In the genomic region with DNA sequence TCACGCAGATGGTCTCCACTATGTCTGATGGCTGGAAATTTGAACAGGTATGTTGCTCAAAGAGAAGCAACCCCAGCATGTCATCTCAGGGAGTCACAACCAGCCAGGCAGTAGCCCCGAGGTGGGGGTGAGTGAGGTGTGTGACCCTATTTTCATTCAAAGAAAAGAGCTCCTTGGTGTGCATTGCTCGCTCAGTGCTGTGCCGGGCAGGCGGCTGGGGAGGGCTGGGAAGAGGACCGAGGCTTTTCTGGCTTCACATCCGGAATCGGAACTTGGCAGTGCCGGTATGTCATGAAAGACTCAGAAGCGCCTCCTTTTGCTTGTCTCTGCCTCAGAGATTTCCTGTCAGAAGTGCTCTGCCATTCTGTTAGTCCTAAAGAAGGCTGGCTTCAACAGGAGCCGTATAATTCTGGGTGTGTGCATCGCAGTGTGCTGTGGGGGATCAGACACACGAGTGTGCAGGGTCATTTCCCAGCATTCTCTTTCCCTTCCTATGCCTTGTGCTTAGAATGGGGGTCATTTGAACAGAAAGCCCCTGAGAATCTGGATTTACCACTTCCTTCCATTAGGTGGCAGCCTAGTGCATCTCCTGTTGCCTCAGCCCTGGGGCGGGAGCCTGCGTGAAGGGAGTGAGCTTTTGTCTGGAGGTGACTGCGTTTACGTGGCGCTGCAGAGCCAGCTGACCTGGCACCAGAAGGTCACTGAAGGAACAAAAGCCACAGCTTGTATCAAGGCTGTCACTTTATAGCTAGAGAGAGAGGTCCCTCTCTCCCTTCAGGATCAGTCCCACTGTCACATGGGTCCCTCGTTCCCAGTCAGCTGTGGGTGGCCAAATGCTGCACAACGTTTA, we compare ENCODE assay signal across 9 mouse cellular contexts. TPM values are rescaled to one million over a fixed set of nuclear protein-coding genes. Genes with fewer than 3 reads are reported as not detected.
DNase-seq lines count a peak whose midpoint lies in the region; ATAC-seq and TF ChIP-seq lines count a peak whose summit lies in the region.
"Had no signal": no experiment of that assay in that cellular context is flagged by ENCODE, and none has a peak within 500 bp of the region (broad histone marks: within the 10 kb centered on the region; RNA-seq: fewer than 3 reads in every experiment).

No protein-coding gene starts in this region.

- intact Hi-C loops in left cerebral cortex, postnatal 14 days (cut with DNase I) = loop anchor here (2.0 kb wide), 1 partner anchor 47 kb away; a partner anchor contains a TSS

- 0 out of 2 replicates have a peak, but pooled peaks cover 4% of the 10 kb centered on the region for H3K4me1 ChIP-seq in testis, adult 2 months (ENCODE audit: control insufficient read depth, insufficient read depth, low read length)
- H3K4me1 ChIP-seq in cortical plate, adult 2 months (ENCODE audit: control insufficient read depth, insufficient read depth, low read length) = 0 out of 2 replicates have a peak, but pooled peaks cover under 1% of the 10 kb centered on the region

- peak; percentile 93 for ATAC-seq in megakaryocyte-erythroid progenitor cell, adult 5-6 weeks (replicated peaks; ENCODE audit: low FRiP score, low TSS enrichment, poor library complexity, severe bottlenecking)
- ATAC-seq: Patski had no signal

- no peak overlapping the region for H3K27ac ChIP-seq in testis, adult 2 months (ENCODE audit: control insufficient read depth, insufficient read depth, low read depth, low read length)
- H3K27ac ChIP-seq in cortical plate, adult 2 months (ENCODE audit: insufficient read depth, low read length) = no peak overlapping the region

- TF ChIP-seq POLR2A in testis, adult 2 months (IDR thresholded peaks at IDR 0.05; ENCODE audit: control insufficient read depth, low read depth, low read length) = no peak
- TF ChIP-seq POLR2A in cortical plate, adult 2 months (IDR thresholded peaks at IDR 0.05; ENCODE audit: extremely low read depth, insufficient read depth, low read length) = no peak

- DNase-seq in testis, postnatal 14 days (ENCODE audit: low spot score) = no peak
- DNase-seq in gastrocnemius, adult 8-10 months (ENCODE audit: low spot score in 2 of 2) = peak; percentile 28 to 41
- peak; percentile 89 for DNase-seq in hindlimb bud, embryonic 11.5 days (ENCODE audit: extremely low spot score, low read depth, low spot score)
- peak; percentile 82 to 84 for DNase-seq in left cerebral cortex, postnatal 14 days (ENCODE audit: low spot score in 2 of 2)
- peak; percentile 68 for DNase-seq in right cerebral cortex, postnatal 25 days

- peak; percentile 31; the same call in 1 of the 2 replicates for TF ChIP-seq CTCF in testis, adult 2 months (IDR thresholded peaks at IDR 0.05; ENCODE audit: control insufficient read depth, insufficient read depth, insufficient replicate concordance, low read depth, low read length)
- TF ChIP-seq CTCF in cortical plate, adult 2 months (IDR thresholded peaks at IDR 0.05; ENCODE audit: extremely low read depth, insufficient read depth, low read length) = peak; percentile 79

- H3K36me3 ChIP-seq in testis, adult 2 months (ENCODE audit: control insufficient read depth, insufficient read depth, low read length) = peaks cover 3% of the 10 kb centered on the region; the same call in 1 of the 2 replicates

- no peak overlapping the region for H3K4me3 ChIP-seq in testis, adult 2 months (ENCODE audit: control insufficient read depth, low read depth, low read length)
- no peak overlapping the region for H3K4me3 ChIP-seq in cortical plate, adult 2 months (ENCODE audit: insufficient read depth, low read length)

- no peaks in the 10 kb centered on the region for H3K27me3 ChIP-seq in testis, adult 2 months (ENCODE audit: control insufficient read depth, insufficient read depth, low read length)
- H3K27me3 ChIP-seq: Patski had no signal

RNA-seq across cellular contexts. Expression of a gene that starts 7.8 kb away (rescaled TPM):
- 11.8 and 13.6 TPM in 2 replicates for polyA plus RNA-seq in testis, adult 2 months (2012; rRNA removed)
- polyA plus RNA-seq in cortical plate, adult 2 months (2012; rRNA removed) = 75.0 and 81.1 TPM in 2 replicates
- 10 to 100 TPM; 15.0 to 18.5 (median 16.4) TPM for total RNA-seq in gastrocnemius, adult 8-10 months (2022)
- total RNA-seq in left cerebral cortex, postnatal 14 days (2021) = 10 to 100 TPM; 65.5 to 66.2 TPM
- 17.4 and 18.4 TPM in 2 replicates for total RNA-seq in megakaryocyte-erythroid progenitor cell, adult 5-6 weeks (2014; fragmentation: Nextera tagmentation)
- total RNA-seq in megakaryocyte-erythroid progenitor cell, adult 5-6 weeks (2017) = 10.9 and 13.0 TPM in 2 replicates

RNA-seq across cellular contexts. Expression of a gene that starts 7.9 kb away (rescaled TPM):
- 145 and 166 TPM in 2 replicates for polyA plus RNA-seq in testis, adult 2 months (2012; rRNA removed)
- polyA plus RNA-seq in cortical plate, adult 2 months (2012; rRNA removed) = 720 and 722 TPM in 2 replicates
- 100 to 1,000 TPM; 638 to 797 (median 746) TPM for total RNA-seq in gastrocnemius, adult 8-10 months (2022)
- 100 to 1,000 TPM; 423 to 448 TPM for total RNA-seq in left cerebral cortex, postnatal 14 days (2021)
- 864 and 908 TPM in 2 replicates for total RNA-seq in megakaryocyte-erythroid progenitor cell, adult 5-6 weeks (2014; fragmentation: Nextera tagmentation)
- total RNA-seq in megakaryocyte-erythroid progenitor cell, adult 5-6 weeks (2017) = 793 and 990 TPM in 2 replicates

RNA-seq across cellular contexts. Expression of a gene that starts 12.6 kb away (rescaled TPM):
- polyA plus RNA-seq in testis, adult 2 months (2012; rRNA removed) = 307 and 344 TPM in 2 replicates
- not detected in 2 replicates for polyA plus RNA-seq in cortical plate, adult 2 months (2012; rRNA removed)
- not detected for total RNA-seq in gastrocnemius, adult 8-10 months (2022)
- total RNA-seq in left cerebral cortex, postnatal 14 days (2021) = not detected
- not detected in 2 replicates for total RNA-seq in megakaryocyte-erythroid progenitor cell, adult 5-6 weeks (2014; fragmentation: Nextera tagmentation)
- total RNA-seq in megakaryocyte-erythroid progenitor cell, adult 5-6 weeks (2017) = not detected in 2 replicates
- polyA plus RNA-seq: Patski had no signal

RNA-seq across cellular contexts. Expression of a gene that starts 24.2 kb away (rescaled TPM):
- 13.9 and 18.0 TPM in 2 replicates for polyA plus RNA-seq in testis, adult 2 months (2012; rRNA removed)
- 121 and 124 TPM in 2 replicates for polyA plus RNA-seq in cortical plate, adult 2 months (2012; rRNA removed)
- 10 to 100 TPM; 79.1 to 92.9 (median 87.4) TPM for total RNA-seq in gastrocnemius, adult 8-10 months (2022)
- total RNA-seq in left cerebral cortex, postnatal 14 days (2021) = 100 to 1,000 TPM; 101 to 112 TPM
- total RNA-seq in megakaryocyte-erythroid progenitor cell, adult 5-6 weeks (2014; fragmentation: Nextera tagmentation) = 81.8 and 92.4 TPM in 2 replicates
- 56.9 and 64.4 TPM in 2 replicates for total RNA-seq in megakaryocyte-erythroid progenitor cell, adult 5-6 weeks (2017)

RNA-seq across cellular contexts. Expression of a gene that starts 34.6 kb away (rescaled TPM):
- 0.72 and 0.78 TPM in 2 replicates for polyA plus RNA-seq in testis, adult 2 months (2012; rRNA removed)
- polyA plus RNA-seq in cortical plate, adult 2 months (2012; rRNA removed) = not detected in 2 replicates
- total RNA-seq in gastrocnemius, adult 8-10 months (2022) = not detected
- under 1 TPM in 1 of 2 experiments, not detected in 1; 0.15 TPM for total RNA-seq in left cerebral cortex, postnatal 14 days (2021)
- not detected in 2 replicates for total RNA-seq in megakaryocyte-erythroid progenitor cell, adult 5-6 weeks (2014; fragmentation: Nextera tagmentation)
- not detected in 2 replicates for total RNA-seq in megakaryocyte-erythroid progenitor cell, adult 5-6 weeks (2017)
